Mouse (Mus musculus): ENCODE data around the gene Dnase2a. TPM values are rescaled to one million over a fixed set of nuclear protein-coding genes. Genes with fewer than 3 reads are reported as not detected.
A peak's percentile ranks its signal among the peaks of the same experiment; 100 is the strongest.

Dnase2a gene
- polyA plus RNA-seq, 1 experiment from 2014 or later, result 15.4 TPM

DNA sequence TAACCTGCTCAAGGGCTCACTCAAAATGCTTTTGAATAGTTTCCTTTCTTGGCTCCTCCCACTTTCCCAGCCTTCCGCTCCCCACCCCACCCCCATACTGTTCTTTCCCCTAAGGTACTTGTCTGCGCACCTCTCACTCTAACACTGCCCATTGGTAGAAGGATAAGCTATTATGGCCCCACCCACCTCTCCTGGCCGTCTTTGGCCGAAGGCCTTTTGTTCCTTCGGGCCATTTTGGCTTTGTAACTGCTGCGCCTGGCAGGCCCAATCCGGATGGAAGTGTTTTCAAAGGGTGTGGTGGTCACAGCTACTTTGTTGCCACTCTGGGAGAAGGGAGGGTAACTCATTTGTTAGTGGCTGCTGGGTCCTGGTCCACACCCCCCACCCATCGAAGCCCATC lies 6.9 kb downstream of the Dnase2a start:
- peaks cover 12% of the 10 kb centered on the region for H3K4me1 ChIP-seq (ENCODE audit: insufficient read depth)
- DNase-seq, result no peak
- H3K9ac ChIP-seq (replicated peaks), result no peak overlapping the region
- no peaks in the 10 kb centered on the region; the same call in 1 of the 2 replicates for H3K36me3 ChIP-seq (replicated peaks; ENCODE audit: insufficient read depth, low read length)
- WGBS (ENCODE audit: insufficient replicate concordance), result 86% methylated on average over 8 of the region's 8 CpGs
- H3K4me3 ChIP-seq (ENCODE audit: low read depth, low read length), result no peak overlapping the region
- TF ChIP-seq CTCF (IDR thresholded peaks at IDR 0.05; ENCODE audit: low read depth) (no peak), EP300 (IDR thresholded peaks at IDR 0.05; ENCODE audit: low read depth) (no peak)
- peaks cover 21% of the 10 kb centered on the region for H3K27me3 ChIP-seq (ENCODE audit: insufficient read depth, low read length)
- no peak overlapping the region for H3K4me2 ChIP-seq (ENCODE audit: low read depth, low read length)
- H3K9me3 ChIP-seq (ENCODE audit: low read length), result no peaks in the 10 kb centered on the region
- H3K27ac ChIP-seq (ENCODE audit: low read depth), result no peak overlapping the region
- no peak for ATAC-seq

DNA sequence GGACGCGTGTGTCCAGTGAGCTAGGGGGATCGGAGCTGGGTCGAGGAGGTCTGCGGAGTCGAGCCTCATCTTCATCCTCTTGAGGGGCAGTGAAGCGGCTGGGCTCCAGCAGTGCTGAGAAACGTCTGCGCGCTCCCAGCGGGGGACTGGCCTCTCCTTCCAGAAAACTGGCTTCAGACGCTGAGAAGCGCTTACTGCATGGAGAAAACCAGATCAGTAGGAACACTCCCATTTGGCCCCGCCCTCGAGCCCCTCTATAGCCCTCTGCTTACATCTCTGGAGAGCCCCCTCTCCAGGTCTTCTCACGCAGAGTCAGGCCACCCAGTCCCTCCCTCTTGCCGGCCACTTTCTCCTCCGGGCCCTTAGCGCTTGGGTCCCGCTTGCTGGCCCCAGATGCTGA lies 9.4 kb downstream of the Dnase2a start:
- H3K36me3 ChIP-seq (replicated peaks; ENCODE audit: insufficient read depth, low read length), result no peaks in the 10 kb centered on the region
- H3K4me1 ChIP-seq (ENCODE audit: insufficient read depth), result peaks cover 8% of the 10 kb centered on the region
- no peaks in the 10 kb centered on the region for H3K9me3 ChIP-seq (ENCODE audit: low read length)
- DNase-seq, result no peak
- peaks cover 8% of the 10 kb centered on the region for H3K27me3 ChIP-seq (ENCODE audit: insufficient read depth, low read length)
- H3K9ac ChIP-seq (replicated peaks), result no peak overlapping the region
- no peak overlapping the region for H3K4me3 ChIP-seq (ENCODE audit: low read depth, low read length)
- no peak overlapping the region for H3K4me2 ChIP-seq (ENCODE audit: low read depth, low read length)
- 49% methylated on average over 20 of the region's 20 CpGs for WGBS (ENCODE audit: insufficient replicate concordance)
- H3K27ac ChIP-seq (ENCODE audit: low read depth), result no peak overlapping the region
- no peak for TF ChIP-seq EP300 (IDR thresholded peaks at IDR 0.05; ENCODE audit: low read depth)
- no peak for TF ChIP-seq CTCF (IDR thresholded peaks at IDR 0.05; ENCODE audit: low read depth)
- ATAC-seq, result no peak

DNA sequence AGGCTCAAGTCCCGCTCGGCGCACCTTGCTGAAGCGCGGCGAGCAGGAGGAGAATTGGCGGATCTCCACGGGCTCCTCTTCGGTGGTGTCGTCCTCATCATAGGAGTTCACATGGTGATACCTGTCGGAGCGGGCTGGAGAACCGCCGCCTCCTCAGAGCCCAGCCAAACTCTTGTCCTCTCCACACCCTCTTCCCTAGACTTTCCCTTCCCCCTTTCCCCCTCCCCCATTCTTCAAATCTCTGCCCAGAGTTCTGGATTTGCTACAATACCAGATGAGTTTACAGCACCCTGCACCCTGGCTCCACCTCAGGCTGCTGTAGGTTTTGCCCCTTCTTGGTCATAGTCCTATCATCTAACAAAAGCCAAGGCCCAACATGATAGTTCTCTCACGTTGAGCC lies 10.3 kb downstream of the Dnase2a start:
- no peak overlapping the region for H3K4me3 ChIP-seq (ENCODE audit: low read depth, low read length)
- no peak overlapping the region for H3K4me2 ChIP-seq (ENCODE audit: low read depth, low read length)
- no peaks in the 10 kb centered on the region for H3K36me3 ChIP-seq (replicated peaks; ENCODE audit: insufficient read depth, low read length)
- H3K4me1 ChIP-seq (ENCODE audit: insufficient read depth), result peaks cover under 1% of the 10 kb centered on the region; the same call in 1 of the 2 replicates
- peaks cover 4% of the 10 kb centered on the region; the same call in 1 of the 2 replicates for H3K27me3 ChIP-seq (ENCODE audit: insufficient read depth, low read length)
- no peak overlapping the region for H3K27ac ChIP-seq (ENCODE audit: low read depth)
- H3K9ac ChIP-seq (replicated peaks), result no peak overlapping the region
- H3K9me3 ChIP-seq (ENCODE audit: low read length), result no peaks in the 10 kb centered on the region
- WGBS (ENCODE audit: insufficient replicate concordance), result 88% methylated on average over 15 of the region's 15 CpGs
- TF ChIP-seq CTCF (IDR thresholded peaks at IDR 0.05; ENCODE audit: low read depth) (no peak), EP300 (IDR thresholded peaks at IDR 0.05; ENCODE audit: low read depth) (no peak)
- DNase-seq (no peak), ATAC-seq (no peak)

DNA sequence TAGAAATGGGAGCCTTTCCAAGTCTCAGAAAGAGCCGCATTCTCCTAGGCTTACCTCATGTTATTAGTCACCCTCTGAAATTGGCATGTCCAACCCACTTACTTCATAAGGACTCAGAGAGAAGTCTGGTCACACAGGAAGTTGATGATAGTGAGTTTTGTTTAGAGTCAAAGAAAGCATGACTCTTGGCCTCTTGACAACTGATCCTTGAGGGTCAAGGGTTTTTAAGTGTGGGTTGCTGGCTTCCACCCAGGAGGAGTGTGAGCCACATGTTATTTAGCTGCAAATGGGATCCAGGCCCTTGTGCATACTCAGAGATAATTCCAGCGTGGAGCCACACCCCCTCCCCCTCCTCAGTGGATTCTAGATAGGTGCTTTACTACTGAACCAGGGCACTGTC lies 13.2 kb downstream of the Dnase2a start:
- DNase-seq (no peak), ATAC-seq (no peak)
- no peak for TF ChIP-seq CTCF (IDR thresholded peaks at IDR 0.05; ENCODE audit: low read depth)
- no peak for TF ChIP-seq EP300 (IDR thresholded peaks at IDR 0.05; ENCODE audit: low read depth)
- Histone ChIP-seq H3K9me3 (ENCODE audit: low read length) (no peaks in the 10 kb centered on the region), H3K36me3 (replicated peaks; ENCODE audit: insufficient read depth, low read length) (no peaks in the 10 kb centered on the region), H3K27ac (ENCODE audit: low read depth) (no peak overlapping the region), H3K27me3 (ENCODE audit: insufficient read depth, low read length) (peaks cover 4% of the 10 kb centered on the region; the same call in 1 of the 2 replicates), H3K4me3 (ENCODE audit: low read depth, low read length) (no peak overlapping the region), H3K4me1 (ENCODE audit: insufficient read depth) (no peaks in the 10 kb centered on the region), H3K9ac (replicated peaks) (no peak overlapping the region), H3K4me2 (ENCODE audit: low read depth, low read length) (no peak overlapping the region)
- WGBS (ENCODE audit: insufficient replicate concordance), result 73% methylated on average over 2 of the region's 2 CpGs

DNA sequence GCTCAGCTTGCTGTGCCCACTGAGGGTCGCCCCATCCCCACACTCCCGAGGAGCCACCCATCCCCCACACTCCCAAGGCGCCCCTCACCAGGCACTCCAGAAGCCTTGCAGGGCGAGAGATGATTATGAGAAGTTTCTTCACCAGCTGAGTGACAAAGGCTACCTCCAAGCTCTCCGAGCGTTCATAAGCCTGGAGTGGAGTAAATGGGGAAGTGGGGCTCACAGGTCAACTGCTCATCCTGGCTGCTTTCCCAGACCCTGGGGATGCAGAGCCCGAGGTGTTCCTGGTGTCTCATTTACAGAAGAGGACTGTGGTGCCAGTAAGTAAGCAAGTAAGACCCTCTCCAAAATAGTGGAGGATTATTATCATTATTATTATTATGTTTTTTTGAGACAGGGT lies 17.2 kb downstream of the Dnase2a start:
- Histone ChIP-seq H3K4me2 (ENCODE audit: low read depth, low read length) (no peak overlapping the region), H3K9ac (replicated peaks) (no peak overlapping the region), H3K9me3 (ENCODE audit: low read length) (no peaks in the 10 kb centered on the region), H3K4me1 (ENCODE audit: insufficient read depth) (peaks cover 4% of the 10 kb centered on the region; the same call in 1 of the 2 replicates), H3K27me3 (ENCODE audit: insufficient read depth, low read length) (peaks cover 23% of the 10 kb centered on the region), H3K36me3 (replicated peaks; ENCODE audit: insufficient read depth, low read length) (no peaks in the 10 kb centered on the region), H3K4me3 (ENCODE audit: low read depth, low read length) (no peak overlapping the region), H3K27ac (ENCODE audit: low read depth) (no peak overlapping the region)
- 55% methylated on average over 6 of the region's 7 CpGs for WGBS (ENCODE audit: insufficient replicate concordance)
- ATAC-seq (no peak), DNase-seq (peak; percentile 13)
- no peak for TF ChIP-seq EP300 (IDR thresholded peaks at IDR 0.05; ENCODE audit: low read depth)
- TF ChIP-seq CTCF (IDR thresholded peaks at IDR 0.05; ENCODE audit: low read depth), result no peak

DNA sequence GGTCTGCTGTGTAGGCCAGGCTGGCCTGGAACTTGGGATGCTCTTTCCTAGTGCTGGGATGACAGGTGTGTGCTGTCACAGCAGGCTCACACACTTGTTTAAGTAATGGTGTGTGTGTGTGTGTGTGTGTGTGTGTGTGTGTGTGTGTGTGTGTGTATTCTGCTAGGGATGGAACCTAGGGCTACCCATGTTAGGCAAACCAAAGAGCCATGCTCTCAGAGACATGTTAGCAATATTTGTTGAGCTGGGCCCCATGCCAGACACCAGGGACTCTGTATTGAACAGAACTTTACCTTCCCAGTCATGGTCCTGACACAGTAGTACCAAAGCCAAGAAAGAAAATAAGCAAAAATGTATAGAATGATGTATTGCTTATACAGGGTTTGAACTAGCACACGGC lies 19.2 kb downstream of the Dnase2a start:
- ATAC-seq (peak; percentile 87), DNase-seq (peak; percentile 77)
- no peak overlapping the region for H3K9ac ChIP-seq (replicated peaks)
- H3K36me3 ChIP-seq (replicated peaks; ENCODE audit: insufficient read depth, low read length), result no peaks in the 10 kb centered on the region
- peaks cover 4% of the 10 kb centered on the region; the same call in 1 of the 2 replicates for H3K4me1 ChIP-seq (ENCODE audit: insufficient read depth)
- peaks cover 28% of the 10 kb centered on the region for H3K27me3 ChIP-seq (ENCODE audit: insufficient read depth, low read length)
- H3K4me2 ChIP-seq (ENCODE audit: low read depth, low read length), result no peak overlapping the region
- 87% methylated on average over 1 of the region's 1 CpGs for WGBS (ENCODE audit: insufficient replicate concordance)
- H3K4me3 ChIP-seq (ENCODE audit: low read depth, low read length), result no peak overlapping the region
- TF ChIP-seq EP300 (IDR thresholded peaks at IDR 0.05; ENCODE audit: low read depth) (no peak), CTCF (IDR thresholded peaks at IDR 0.05; ENCODE audit: low read depth) (no peak)
- no peaks in the 10 kb centered on the region for H3K9me3 ChIP-seq (ENCODE audit: low read length)
- H3K27ac ChIP-seq (ENCODE audit: low read depth), result no peak overlapping the region
